Mouse (Mus musculus) activated CD4-positive, CD25-positive, alpha-beta regulatory T cell, adult 9 weeks (primary cell): ENCODE measurements around the gene Tmem30b. TPM values are rescaled to one million over a fixed set of nuclear protein-coding genes. Genes with fewer than 3 reads are reported as not detected.

Source experiments
- polyA plus RNA-seq: library from polyadenylated mRNA; unstranded; fragments of 100-300 nt; shearing (Covaris generic); gene quantifications from one replicate; pipeline ENCODE4 v1.2.1, GENCODE M21; 2017

The Tmem30b gene
- 0.12 TPM for polyA plus RNA-seq

DNA sequence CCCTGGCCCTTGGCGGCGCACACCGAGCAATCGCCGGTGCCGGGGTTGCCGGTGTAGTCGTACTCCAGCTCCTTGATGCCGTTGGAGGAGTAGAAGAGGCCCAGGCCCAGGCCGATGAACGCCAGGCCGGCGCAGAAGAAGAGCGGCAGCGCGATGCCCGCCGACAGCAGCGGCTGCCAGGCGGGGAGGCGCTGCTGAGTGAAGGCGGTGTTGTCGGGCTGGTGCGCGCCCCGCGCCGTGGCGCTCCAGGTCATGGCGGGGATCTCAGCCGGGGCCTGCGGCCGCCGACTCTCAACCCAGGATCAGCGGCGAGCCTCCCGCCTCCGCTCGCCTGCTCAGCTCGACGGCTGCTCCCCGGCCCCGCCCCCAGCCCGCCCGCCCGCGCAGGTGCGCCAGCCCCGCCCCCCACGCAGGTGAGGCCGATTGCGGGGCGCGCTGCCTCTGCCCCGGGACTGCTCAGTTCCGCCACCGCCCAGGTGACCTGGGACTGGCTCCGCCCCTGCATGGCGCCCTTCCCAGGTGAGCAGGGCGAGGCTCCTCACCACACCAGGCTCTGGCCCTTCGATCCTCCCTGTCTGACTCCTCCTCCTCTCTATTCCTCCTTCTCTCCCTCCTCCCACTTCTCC lies at the start of gene Tmem30b:
Gene Tmem30b, minus strand, starts transcription at position 307 of the 626 bp plus-strand sequence.

GRCm38 (mm10) chr12:73584610-73585240 lies 38.5 kb upstream of the Tmem30b start, which contains the start of gene Prkch:
Gene Prkch, plus strand, starts transcription at chr12:73584796.

Other genes starting within 250 kb of the Tmem30b start
- 317 TPM for gene Prkch, start 38.4 kb upstream of the Tmem30b start, polyA plus RNA-seq